Mouse (Mus musculus): ENCODE measurements around the gene Sptbn1. TPM values are rescaled to one million over a fixed set of nuclear protein-coding genes. Genes with fewer than 3 reads are reported as not detected.

The Sptbn1 gene
- total and polyA plus RNA-seq, 2 experiments from 2014 or later = 121 to 271 TPM

DNA sequence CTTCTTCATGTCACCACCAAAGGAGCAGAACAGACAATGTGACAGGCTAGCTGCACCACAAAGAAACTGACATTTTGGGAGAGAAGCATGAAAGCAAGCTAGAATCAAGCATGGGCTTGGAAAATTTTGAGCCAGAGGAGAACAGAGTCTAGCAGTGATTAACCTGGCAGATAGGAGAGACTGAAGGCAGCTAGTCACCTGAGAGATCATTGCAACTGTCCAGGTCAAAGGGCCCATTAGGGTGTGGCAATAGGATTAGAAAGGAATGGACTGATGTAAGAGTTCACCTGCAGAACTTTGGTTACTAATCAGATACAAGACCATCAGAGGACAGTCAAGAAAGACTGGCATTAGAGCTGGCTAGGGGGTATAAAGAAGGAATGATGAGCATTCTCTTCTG lies 67.6 kb downstream of the Sptbn1 start:
- H3K27ac ChIP-seq (ENCODE audit: low read depth) = 0 out of 2 replicates have a peak overlapping the region, but pooled peaks have one; percentile 23
- no peak for DNase-seq (ENCODE audit: low spot score)
- no peaks in the 10 kb centered on the region for H3K9me3 ChIP-seq (replicated peaks; ENCODE audit: control insufficient read depth, low read length)
- H3K4me3 ChIP-seq (ENCODE audit: low read depth, low read length) = no peak overlapping the region
- no peaks in the 10 kb centered on the region for H3K27me3 ChIP-seq (ENCODE audit: control insufficient read depth, insufficient read depth, low read length)
- peaks cover 55% of the 10 kb centered on the region for H3K4me1 ChIP-seq (ENCODE audit: control insufficient read depth, insufficient read depth)
- no peak overlapping the region for H3K4me2 ChIP-seq (ENCODE audit: low read depth, low read length)
- TF ChIP-seq EP300 (IDR thresholded peaks at IDR 0.05; ENCODE audit: low read depth) (no peak), CTCF (IDR thresholded peaks at IDR 0.05; ENCODE audit: low read depth) (no peak)
- no peak overlapping the region for H3K9ac ChIP-seq (replicated peaks; ENCODE audit: low read depth, low read length)
- ATAC-seq (ENCODE audit: insufficient read depth, low read depth) = no peak
- H3K36me3 ChIP-seq (replicated peaks; ENCODE audit: control insufficient read depth, insufficient read depth, low read length) = peaks cover 47% of the 10 kb centered on the region

DNA sequence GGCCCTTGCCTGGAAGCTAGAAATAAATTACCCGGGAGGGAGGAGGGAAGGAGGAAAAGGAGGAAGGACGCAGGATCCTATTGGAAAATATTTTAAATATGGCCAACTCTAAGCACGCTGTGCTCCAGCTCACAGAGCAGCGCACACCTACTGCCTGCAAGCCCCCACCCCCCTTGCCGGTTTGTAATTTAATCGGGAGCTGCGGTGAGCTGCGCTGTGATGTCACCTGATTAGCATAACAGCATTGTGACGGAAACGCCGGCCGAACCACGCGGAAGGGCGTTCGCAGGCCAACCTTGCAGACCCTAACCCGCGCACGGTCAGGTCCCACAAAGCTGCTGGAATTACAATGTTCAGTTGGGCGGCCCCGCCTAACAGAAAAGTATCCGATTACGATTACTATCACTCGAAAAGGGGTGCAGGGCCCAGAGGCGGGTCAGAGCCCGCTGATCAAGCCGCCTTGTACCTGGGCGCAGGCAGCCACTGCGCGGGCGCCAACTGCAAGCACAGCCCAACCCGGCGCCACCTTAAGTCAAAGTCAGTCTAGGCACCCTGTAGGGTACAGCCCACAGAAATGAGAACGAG lies 69.8 kb downstream of the Sptbn1 start:
- Histone ChIP-seq H3K9ac (replicated peaks; ENCODE audit: low read depth, low read length) (peak overlapping the region; percentile 52), H3K9me3 (replicated peaks; ENCODE audit: control insufficient read depth, low read length) (no peaks in the 10 kb centered on the region), H3K27ac (ENCODE audit: low read depth) (peak overlapping the region; percentile 80), H3K4me1 (ENCODE audit: control insufficient read depth, insufficient read depth) (peaks cover 64% of the 10 kb centered on the region), H3K4me2 (ENCODE audit: low read depth, low read length) (peak overlapping the region; percentile 78), H3K27me3 (ENCODE audit: control insufficient read depth, insufficient read depth, low read length) (no peaks in the 10 kb centered on the region), H3K36me3 (replicated peaks; ENCODE audit: control insufficient read depth, insufficient read depth, low read length) (peaks cover 31% of the 10 kb centered on the region), H3K4me3 (ENCODE audit: low read depth, low read length) (peak overlapping the region; percentile 51)
- peak; percentile 50 for DNase-seq (ENCODE audit: low spot score)
- TF ChIP-seq CTCF (IDR thresholded peaks at IDR 0.05; ENCODE audit: low read depth) (no peak; the same call in 1 of the 2 replicates), EP300 (IDR thresholded peaks at IDR 0.05; ENCODE audit: low read depth) (no peak)
- whole genome bisulfite sequencing = 3% methylated on average over 34 of the region's 34 CpGs
- ATAC-seq (ENCODE audit: insufficient read depth, low read depth) = peak; percentile 78

DNA sequence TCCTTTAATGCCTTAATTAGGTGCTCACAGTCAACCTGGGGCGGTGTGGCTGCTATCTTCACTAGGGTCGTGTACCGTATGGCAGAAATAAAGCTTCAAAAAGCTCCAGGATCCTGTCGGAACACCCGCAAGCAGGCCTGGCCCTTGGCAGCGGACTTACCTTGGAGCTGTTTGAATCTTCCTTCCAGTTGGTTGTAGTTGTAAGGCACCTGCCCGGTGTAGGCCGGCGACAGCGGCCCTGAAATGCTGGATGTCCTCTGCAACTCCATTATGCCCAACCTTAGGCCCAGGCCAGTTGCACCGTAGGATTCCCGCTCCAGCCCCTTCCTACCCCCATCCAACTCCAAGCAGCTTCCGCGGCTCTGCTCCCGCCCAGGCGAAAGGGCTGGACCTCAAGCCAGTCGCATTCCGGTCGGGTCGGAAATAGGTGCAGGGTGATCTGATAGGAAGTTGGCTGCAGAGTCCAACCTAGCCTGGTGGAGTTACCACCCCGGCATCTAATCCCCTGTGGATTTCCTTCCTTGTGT lies 70.3 kb downstream of the Sptbn1 start:
- H3K9ac ChIP-seq (replicated peaks; ENCODE audit: low read depth, low read length) = peak overlapping the region; percentile 52
- H3K27me3 ChIP-seq (ENCODE audit: control insufficient read depth, insufficient read depth, low read length) = no peaks in the 10 kb centered on the region
- peaks cover 66% of the 10 kb centered on the region for H3K4me1 ChIP-seq (ENCODE audit: control insufficient read depth, insufficient read depth)
- peak overlapping the region; percentile 51 for H3K4me3 ChIP-seq (ENCODE audit: low read depth, low read length)
- peak overlapping the region; percentile 78 for H3K4me2 ChIP-seq (ENCODE audit: low read depth, low read length)
- H3K36me3 ChIP-seq (replicated peaks; ENCODE audit: control insufficient read depth, insufficient read depth, low read length) = peaks cover 26% of the 10 kb centered on the region
- peak; percentile 70 for ATAC-seq (ENCODE audit: insufficient read depth, low read depth)
- H3K9me3 ChIP-seq (replicated peaks; ENCODE audit: control insufficient read depth, low read length) = no peaks in the 10 kb centered on the region
- TF ChIP-seq CTCF (IDR thresholded peaks at IDR 0.05; ENCODE audit: low read depth) (no peak), EP300 (IDR thresholded peaks at IDR 0.05; ENCODE audit: low read depth) (0 out of 2 replicates have a peak, but pooled peaks have one; percentile 14)
- DNase-seq (ENCODE audit: low spot score) = peak; percentile 29
- 7% methylated on average over 21 of the region's 21 CpGs for WGBS
- H3K27ac ChIP-seq (ENCODE audit: low read depth) = peak overlapping the region; percentile 80

DNA sequence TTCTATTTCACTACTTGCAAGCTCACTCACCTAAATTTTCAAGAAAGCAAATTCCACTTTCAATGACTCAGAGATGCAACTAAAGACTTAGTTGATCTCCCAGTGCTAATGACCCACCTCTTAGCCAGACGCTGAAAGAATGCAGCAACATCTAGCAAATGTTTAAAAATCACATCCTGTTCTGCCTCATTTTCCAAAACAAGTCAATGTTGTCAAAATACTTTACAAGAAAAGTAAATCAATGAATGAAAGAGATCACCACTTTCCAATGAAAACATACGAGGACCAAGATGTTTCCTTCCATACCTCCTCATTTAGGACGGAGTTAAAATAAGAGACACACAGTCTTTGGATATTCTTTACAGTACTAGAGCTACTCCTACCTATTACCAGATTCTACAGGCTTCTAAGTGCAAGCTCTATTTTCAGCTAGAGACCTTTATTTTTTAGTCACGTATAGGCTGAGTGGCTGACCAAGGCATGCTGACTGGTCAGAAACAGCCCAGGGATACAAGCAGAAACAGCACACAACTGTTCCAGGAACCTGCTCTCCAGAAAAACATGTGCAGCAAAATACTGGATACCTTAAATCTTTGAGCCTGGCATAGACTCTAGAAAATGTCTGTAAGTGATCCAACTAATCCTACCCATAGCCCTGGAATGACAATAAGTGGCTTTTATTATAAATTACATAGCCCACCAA lies 71.5 kb downstream of the Sptbn1 start:
- Histone ChIP-seq H3K27me3 (ENCODE audit: control insufficient read depth, insufficient read depth, low read length) (no peaks in the 10 kb centered on the region), H3K9me3 (replicated peaks; ENCODE audit: control insufficient read depth, low read length) (no peaks in the 10 kb centered on the region), H3K27ac (ENCODE audit: low read depth) (no peak overlapping the region), H3K36me3 (replicated peaks; ENCODE audit: control insufficient read depth, insufficient read depth, low read length) (peaks cover 16% of the 10 kb centered on the region), H3K9ac (replicated peaks; ENCODE audit: low read depth, low read length) (no peak overlapping the region), H3K4me2 (ENCODE audit: low read depth, low read length) (peak overlapping the region; percentile 78), H3K4me1 (ENCODE audit: control insufficient read depth, insufficient read depth) (peaks cover 67% of the 10 kb centered on the region), H3K4me3 (ENCODE audit: low read depth, low read length) (peak overlapping the region; percentile 51; the same call in 1 of the 2 replicates)
- 50% methylated on average over 4 of the region's 4 CpGs for WGBS
- TF ChIP-seq CTCF (IDR thresholded peaks at IDR 0.05; ENCODE audit: low read depth) (no peak), EP300 (IDR thresholded peaks at IDR 0.05; ENCODE audit: low read depth) (no peak)
- no peak for DNase-seq (ENCODE audit: low spot score)
- ATAC-seq (ENCODE audit: insufficient read depth, low read depth) = no peak

DNA sequence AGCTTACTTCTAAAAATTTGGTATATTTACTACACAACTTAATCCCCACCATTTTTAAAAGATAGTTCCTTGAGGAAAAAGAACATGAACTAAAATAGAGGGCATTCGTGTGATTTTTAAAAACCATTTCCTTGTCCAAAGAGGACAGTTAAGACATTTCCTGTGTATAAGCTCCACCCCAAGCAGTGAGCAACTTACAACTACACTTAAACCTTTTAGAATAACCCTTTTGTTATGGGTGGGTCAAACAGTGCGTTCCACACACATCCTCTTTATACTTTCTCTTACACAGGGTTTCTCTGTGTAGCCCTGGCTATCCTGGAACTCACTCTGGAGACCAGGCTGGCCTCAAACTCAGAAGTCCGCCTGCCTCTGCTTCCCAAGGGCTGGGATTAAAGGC lies 72.2 kb downstream of the Sptbn1 start:
- Histone ChIP-seq H3K27me3 (ENCODE audit: control insufficient read depth, insufficient read depth, low read length) (no peaks in the 10 kb centered on the region), H3K27ac (ENCODE audit: low read depth) (0 out of 2 replicates have a peak overlapping the region, but pooled peaks have one; percentile 18), H3K9ac (replicated peaks; ENCODE audit: low read depth, low read length) (no peak overlapping the region), H3K4me3 (ENCODE audit: low read depth, low read length) (no peak overlapping the region), H3K4me2 (ENCODE audit: low read depth, low read length) (peak overlapping the region; percentile 78; the same call in 1 of the 2 replicates), H3K4me1 (ENCODE audit: control insufficient read depth, insufficient read depth) (peaks cover 65% of the 10 kb centered on the region), H3K36me3 (replicated peaks; ENCODE audit: control insufficient read depth, insufficient read depth, low read length) (peaks cover 12% of the 10 kb centered on the region), H3K9me3 (replicated peaks; ENCODE audit: control insufficient read depth, low read length) (no peaks in the 10 kb centered on the region)
- DNase-seq (ENCODE audit: low spot score) (no peak), ATAC-seq (ENCODE audit: insufficient read depth, low read depth) (no peak)
- TF ChIP-seq CTCF (IDR thresholded peaks at IDR 0.05; ENCODE audit: low read depth) (no peak), EP300 (IDR thresholded peaks at IDR 0.05; ENCODE audit: low read depth) (no peak)
- 60% methylated on average over 3 of the region's 3 CpGs for WGBS

Measured in heart, postnatal 0 days (tissue).